Mouse (Mus musculus): ENCODE measurements around the gene Rassf10. TPM values are rescaled to one million over a fixed set of nuclear protein-coding genes. Genes with fewer than 3 reads are reported as not detected.

The Rassf10 gene
- polyA plus RNA-seq, 1 experiment from 2014 or later = 0.12 TPM

DNA sequence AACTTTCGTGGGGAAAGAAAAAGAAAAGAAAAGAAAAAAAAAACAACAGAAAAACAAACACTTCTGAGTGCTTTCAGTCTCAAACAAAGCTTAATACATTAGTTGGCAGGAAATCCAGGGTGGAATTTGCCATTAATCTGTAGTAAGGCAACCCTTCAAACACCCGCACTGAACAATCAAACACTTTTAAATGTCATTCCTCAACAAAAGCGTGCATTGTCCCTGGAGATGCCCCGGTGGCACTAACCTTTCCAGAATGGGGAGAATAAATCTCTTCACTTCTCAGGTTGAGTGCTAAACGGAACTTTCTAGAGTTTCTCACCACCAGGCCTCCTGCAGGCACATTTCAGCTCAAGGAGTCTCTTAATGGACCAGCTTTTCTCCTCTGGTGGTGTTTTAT lies 29.6 kb downstream of the Rassf10 start:
- Histone ChIP-seq H3K4me3 (ENCODE audit: low read depth, low read length) (no peak overlapping the region), H3K4me2 (ENCODE audit: low read depth, low read length) (no peak overlapping the region), H3K36me3 (replicated peaks; ENCODE audit: insufficient read depth, low read length) (no peaks in the 10 kb centered on the region), H3K9ac (replicated peaks) (no peak overlapping the region), H3K27me3 (ENCODE audit: insufficient read depth, low read length) (no peaks in the 10 kb centered on the region), H3K9me3 (ENCODE audit: low read length) (no peaks in the 10 kb centered on the region), H3K4me1 (ENCODE audit: insufficient read depth) (peaks cover 4% of the 10 kb centered on the region; the same call in 1 of the 2 replicates), H3K27ac (ENCODE audit: low read depth) (no peak overlapping the region)
- TF ChIP-seq EP300 (IDR thresholded peaks at IDR 0.05; ENCODE audit: low read depth) (no peak), CTCF (IDR thresholded peaks at IDR 0.05; ENCODE audit: low read depth) (no peak)
- ATAC-seq (no peak), DNase-seq (no peak)
- 47% methylated on average over 5 of the region's 5 CpGs for WGBS (ENCODE audit: insufficient replicate concordance)

DNA sequence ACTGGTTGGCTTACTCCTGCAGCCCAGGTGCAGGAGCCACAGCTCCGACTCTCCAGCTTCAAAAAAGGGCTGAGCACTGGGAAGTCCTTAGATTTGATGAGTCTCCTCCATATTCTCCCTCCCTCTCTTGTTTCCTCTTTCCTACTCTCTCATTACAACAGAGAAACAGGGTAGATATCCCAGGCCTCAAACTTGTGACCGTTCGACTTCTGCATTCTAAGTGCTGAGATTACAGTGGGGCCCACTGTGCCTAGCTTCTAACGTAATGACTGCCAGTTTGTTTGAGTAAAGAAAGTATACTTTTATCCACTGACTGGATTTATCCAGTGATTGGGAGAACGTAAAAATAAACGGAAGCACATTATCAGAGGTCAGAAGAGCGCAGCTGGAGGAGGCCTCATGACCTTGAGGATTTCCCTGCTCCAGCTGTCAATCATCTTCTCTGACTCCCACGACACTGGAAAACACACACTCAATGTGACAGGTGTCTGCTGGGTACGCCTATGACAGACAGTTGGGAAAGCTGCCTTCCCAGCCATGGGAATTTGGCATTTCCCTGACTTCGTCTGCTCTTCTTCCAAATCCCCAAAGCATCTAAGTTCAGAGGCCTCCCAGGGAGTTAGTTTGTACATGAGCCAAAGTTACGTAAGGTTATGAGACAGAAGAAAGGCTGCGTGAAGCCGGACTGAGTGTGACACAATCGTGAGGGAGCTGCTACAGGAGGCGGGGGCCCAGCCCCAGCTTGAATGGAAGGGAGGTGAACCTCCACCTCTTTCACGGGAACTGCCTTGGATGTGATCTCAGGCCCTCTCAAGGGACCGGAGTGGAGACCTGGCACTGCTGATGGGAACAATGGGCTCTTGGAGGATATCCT lies 31.2 kb downstream of the Rassf10 start:
- TF ChIP-seq EP300 (IDR thresholded peaks at IDR 0.05; ENCODE audit: low read depth) (no peak), CTCF (IDR thresholded peaks at IDR 0.05; ENCODE audit: low read depth) (no peak)
- peaks cover 4% of the 10 kb centered on the region; the same call in 1 of the 2 replicates for H3K4me1 ChIP-seq (ENCODE audit: insufficient read depth)
- no peaks in the 10 kb centered on the region for H3K36me3 ChIP-seq (replicated peaks; ENCODE audit: insufficient read depth, low read length)
- no peak overlapping the region for H3K9ac ChIP-seq (replicated peaks)
- DNase-seq = peak; percentile 17
- no peak overlapping the region for H3K4me2 ChIP-seq (ENCODE audit: low read depth, low read length)
- H3K9me3 ChIP-seq (ENCODE audit: low read length) = 0 out of 2 replicates have a peak, but pooled peaks cover 1% of the 10 kb centered on the region
- WGBS (ENCODE audit: insufficient replicate concordance) = 46% methylated on average over 17 of the region's 17 CpGs
- H3K27ac ChIP-seq (ENCODE audit: low read depth) = no peak overlapping the region
- no peak for ATAC-seq
- H3K4me3 ChIP-seq (ENCODE audit: low read depth, low read length) = no peak overlapping the region
- no peaks in the 10 kb centered on the region for H3K27me3 ChIP-seq (ENCODE audit: insufficient read depth, low read length)

- TF ChIP-seq EP300 (IDR thresholded peaks at IDR 0.05; ENCODE audit: low read depth) (no peak), CTCF (IDR thresholded peaks at IDR 0.05; ENCODE audit: low read depth) (no peak)
- Histone ChIP-seq H3K4me3 (ENCODE audit: low read depth, low read length) (no peak overlapping the region), H3K27ac (ENCODE audit: low read depth) (no peak overlapping the region), H3K9me3 (ENCODE audit: low read length) (0 out of 2 replicates have a peak, but pooled peaks cover 2% of the 10 kb centered on the region), H3K4me1 (ENCODE audit: insufficient read depth) (peaks cover 4% of the 10 kb centered on the region; the same call in 1 of the 2 replicates), H3K9ac (replicated peaks) (no peak overlapping the region), H3K36me3 (replicated peaks; ENCODE audit: insufficient read depth, low read length) (no peaks in the 10 kb centered on the region), H3K4me2 (ENCODE audit: low read depth, low read length) (no peak overlapping the region), H3K27me3 (ENCODE audit: insufficient read depth, low read length) (no peaks in the 10 kb centered on the region)
- WGBS (ENCODE audit: insufficient replicate concordance) = 46% methylated on average over 8 of the region's 8 CpGs
- no peak for ATAC-seq
- no peak for DNase-seq
These were observed 31.8 kb downstream of the Rassf10 start for GRCm38 (mm10) chr7:112985578-112985949.

DNA sequence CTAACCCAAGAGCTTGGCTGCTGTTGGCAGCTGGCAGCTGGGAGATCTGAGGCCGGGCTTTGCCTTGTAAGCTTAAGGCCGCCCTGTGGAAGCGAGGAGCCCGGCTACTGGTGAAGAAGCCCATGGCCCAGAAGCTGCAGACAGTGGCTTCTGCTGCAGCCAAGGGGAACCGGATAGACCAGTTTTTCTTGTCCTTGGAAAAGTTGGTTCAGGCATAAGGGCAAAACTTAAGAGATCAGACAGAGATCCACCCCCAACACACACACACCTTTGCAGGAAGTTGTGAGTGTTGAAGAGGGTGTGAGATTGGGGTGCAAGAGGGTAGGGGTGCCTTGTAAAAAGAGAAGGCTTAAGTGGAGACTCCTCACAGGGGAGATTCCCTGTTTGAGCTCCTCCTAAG lies 39.2 kb downstream of the Rassf10 start:
- Histone ChIP-seq H3K4me1 (ENCODE audit: insufficient read depth) (no peaks in the 10 kb centered on the region; the same call in 1 of the 2 replicates), H3K4me2 (ENCODE audit: low read depth, low read length) (no peak overlapping the region), H3K27me3 (ENCODE audit: insufficient read depth, low read length) (no peaks in the 10 kb centered on the region), H3K27ac (ENCODE audit: low read depth) (no peak overlapping the region), H3K4me3 (ENCODE audit: low read depth, low read length) (no peak overlapping the region), H3K36me3 (replicated peaks; ENCODE audit: insufficient read depth, low read length) (no peaks in the 10 kb centered on the region), H3K9me3 (ENCODE audit: low read length) (0 out of 2 replicates have a peak, but pooled peaks cover 2% of the 10 kb centered on the region), H3K9ac (replicated peaks) (no peak overlapping the region)
- WGBS (ENCODE audit: insufficient replicate concordance) = 61% methylated on average over 5 of the region's 5 CpGs
- TF ChIP-seq EP300 (IDR thresholded peaks at IDR 0.05; ENCODE audit: low read depth) = no peak
- TF ChIP-seq CTCF (IDR thresholded peaks at IDR 0.05; ENCODE audit: low read depth) = no peak
- DNase-seq (no peak), ATAC-seq (no peak)

- no peak for ATAC-seq
- H3K4me3 ChIP-seq (ENCODE audit: low read depth, low read length) = no peak overlapping the region
These were observed 49.9 kb downstream of the Rassf10 start for GRCm38 (mm10) chr7:113003565-113004255.

DNA sequence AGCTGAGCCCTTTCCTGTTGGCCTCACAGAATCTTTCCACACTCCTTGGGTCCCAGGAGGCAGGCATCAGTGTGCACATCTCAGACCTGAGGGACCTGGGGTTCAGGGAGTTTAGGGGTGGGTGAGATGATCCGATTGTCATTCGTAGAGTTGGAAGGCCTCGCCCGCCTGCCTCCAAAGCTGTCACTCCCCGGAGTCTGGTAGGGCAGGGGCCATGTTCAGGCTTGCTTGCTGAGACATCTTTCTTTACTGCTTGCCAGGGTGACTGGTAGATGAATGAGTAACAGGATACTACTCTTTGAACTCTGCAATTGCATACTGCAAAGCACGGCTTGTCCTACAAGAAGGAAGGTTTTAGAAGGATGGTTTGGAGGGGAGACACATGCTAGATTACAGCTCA lies 52.0 kb downstream of the Rassf10 start:
- ATAC-seq (no peak), DNase-seq (no peak)
- Histone ChIP-seq H3K27ac (ENCODE audit: low read depth) (no peak overlapping the region), H3K4me1 (ENCODE audit: insufficient read depth) (no peaks in the 10 kb centered on the region), H3K36me3 (replicated peaks; ENCODE audit: insufficient read depth, low read length) (no peaks in the 10 kb centered on the region), H3K9me3 (ENCODE audit: low read length) (no peaks in the 10 kb centered on the region), H3K27me3 (ENCODE audit: insufficient read depth, low read length) (no peaks in the 10 kb centered on the region), H3K4me2 (ENCODE audit: low read depth, low read length) (no peak overlapping the region), H3K4me3 (ENCODE audit: low read depth, low read length) (no peak overlapping the region), H3K9ac (replicated peaks) (no peak overlapping the region)
- 84% methylated on average over 6 of the region's 6 CpGs for WGBS (ENCODE audit: insufficient replicate concordance)
- TF ChIP-seq CTCF (IDR thresholded peaks at IDR 0.05; ENCODE audit: low read depth) (no peak), EP300 (IDR thresholded peaks at IDR 0.05; ENCODE audit: low read depth) (no peak)

More at GRCm38 (mm10) chr7:113003565-113004255, 49.9 kb downstream of the Rassf10 start:
- H3K4me1 ChIP-seq (ENCODE audit: insufficient read depth) = no peaks in the 10 kb centered on the region
- no peak overlapping the region for H3K27ac ChIP-seq (ENCODE audit: low read depth)
- no peak overlapping the region for H3K9ac ChIP-seq (replicated peaks)
- H3K9me3 ChIP-seq (ENCODE audit: low read length) = no peaks in the 10 kb centered on the region
- no peaks in the 10 kb centered on the region for H3K36me3 ChIP-seq (replicated peaks; ENCODE audit: insufficient read depth, low read length)
- no peak for TF ChIP-seq CTCF (IDR thresholded peaks at IDR 0.05; ENCODE audit: low read depth)
- no peak for TF ChIP-seq EP300 (IDR thresholded peaks at IDR 0.05; ENCODE audit: low read depth)
- no peak for DNase-seq
- H3K27me3 ChIP-seq (ENCODE audit: insufficient read depth, low read length) = no peaks in the 10 kb centered on the region
- 45% methylated on average over 3 of the region's 3 CpGs for WGBS (ENCODE audit: insufficient replicate concordance)
- H3K4me2 ChIP-seq (ENCODE audit: low read depth, low read length) = no peak overlapping the region
